Mouse (Mus musculus): ENCODE measurements around the gene Hspa1a.

- TF ChIP-seq CTCF (IDR thresholded peaks at IDR 0.05; ENCODE audit: control insufficient read depth, insufficient read depth, low read length) (no peak), POLR2A (IDR thresholded peaks at IDR 0.05; ENCODE audit: borderline replicate concordance, control insufficient read depth, low read depth, low read length) (no peak)
Measured at GRCm38 (mm10) chr17:34932287-34932686, 39.7 kb downstream of the Hspa1a start.

Data from bone marrow, adult 2 months (tissue).